Mouse (Mus musculus): ENCODE measurements at regions not wholly inside any gene's neighbourhood (a gene's known extent, or its start where the extent isn't known, plus 50 kb on each side); places are given as distances from the start of the nearest gene placed in this dataset.
A peak's percentile ranks its signal among the peaks of the same experiment; 100 is the strongest.

GRCm38 (mm10) chr3:132023342-132023741 lies 61.8 kb upstream of the Dkk2 start:
- ATAC-seq (ENCODE audit: low FRiP score, low TSS enrichment) (no peak), DNase-seq (no peak)
- Histone ChIP-seq H3K4me3 (replicated peaks; ENCODE audit: low read depth, low read length) (no peak overlapping the region), H3K27me3 (ENCODE audit: control insufficient read depth, insufficient read depth, low read length) (no peaks in the 10 kb centered on the region), H3K36me3 (ENCODE audit: control insufficient read depth, insufficient read depth, low read length) (no peaks in the 10 kb centered on the region), H3K9ac (replicated peaks; ENCODE audit: low read length) (no peak overlapping the region), H3K4me2 (ENCODE audit: low read length) (no peak overlapping the region), H3K4me1 (ENCODE audit: control insufficient read depth, insufficient read depth, low read length) (0 out of 2 replicates have a peak, but pooled peaks cover 3% of the 10 kb centered on the region), H3K27ac (replicated peaks; ENCODE audit: low read depth, low read length) (no peak overlapping the region), H3K9me3 (ENCODE audit: control insufficient read depth, low read length) (no peaks in the 10 kb centered on the region)
- 92% methylated on average over 6 of the region's 6 CpGs for WGBS

GRCm38 (mm10) chr3:132029112-132029511 lies 56.0 kb upstream of the Dkk2 start:
- H3K27me3 ChIP-seq (ENCODE audit: control insufficient read depth, insufficient read depth, low read length), result no peaks in the 10 kb centered on the region
- H3K4me1 ChIP-seq (ENCODE audit: control insufficient read depth, insufficient read depth, low read length), result no peaks in the 10 kb centered on the region
- no peaks in the 10 kb centered on the region for H3K36me3 ChIP-seq (ENCODE audit: control insufficient read depth, insufficient read depth, low read length)
- ATAC-seq (ENCODE audit: low FRiP score, low TSS enrichment), result no peak
- WGBS, result 95% methylated on average over 3 of the region's 3 CpGs
- H3K4me3 ChIP-seq (replicated peaks; ENCODE audit: low read depth, low read length), result no peak overlapping the region
- no peaks in the 10 kb centered on the region for H3K9me3 ChIP-seq (ENCODE audit: control insufficient read depth, low read length)
- DNase-seq, result no peak
- no peak overlapping the region for H3K4me2 ChIP-seq (ENCODE audit: low read length)
- H3K9ac ChIP-seq (replicated peaks; ENCODE audit: low read length), result no peak overlapping the region
- H3K27ac ChIP-seq (replicated peaks; ENCODE audit: low read depth, low read length), result no peak overlapping the region

- H3K4me3 ChIP-seq (replicated peaks; ENCODE audit: low read depth, low read length), result no peak overlapping the region
- DNase-seq (peak; percentile 41), ATAC-seq (ENCODE audit: low FRiP score, low TSS enrichment) (no peak)
- no peaks in the 10 kb centered on the region for H3K9me3 ChIP-seq (ENCODE audit: control insufficient read depth, low read length)
- no peak overlapping the region for H3K4me2 ChIP-seq (ENCODE audit: low read length)
- H3K36me3 ChIP-seq (ENCODE audit: control insufficient read depth, insufficient read depth, low read length), result no peaks in the 10 kb centered on the region
- H3K27me3 ChIP-seq (ENCODE audit: control insufficient read depth, insufficient read depth, low read length), result no peaks in the 10 kb centered on the region
- no peak overlapping the region for H3K9ac ChIP-seq (replicated peaks; ENCODE audit: low read length)
- whole genome bisulfite sequencing, result 45% methylated on average over 5 of the region's 5 CpGs
- no peak overlapping the region for H3K27ac ChIP-seq (replicated peaks; ENCODE audit: low read depth, low read length)
- H3K4me1 ChIP-seq (ENCODE audit: control insufficient read depth, insufficient read depth, low read length), result no peaks in the 10 kb centered on the region
Measured at GRCm38 (mm10) chr3:132033078-132033713, 51.9 kb upstream of the Dkk2 start.

GRCm38 (mm10) chr3:132035176-132035575 lies 49.9 kb upstream of the Dkk2 start:
- Histone ChIP-seq H3K9ac (replicated peaks; ENCODE audit: low read length) (no peak overlapping the region), H3K27ac (replicated peaks; ENCODE audit: low read depth, low read length) (no peak overlapping the region), H3K4me1 (ENCODE audit: control insufficient read depth, insufficient read depth, low read length) (no peaks in the 10 kb centered on the region), H3K9me3 (ENCODE audit: control insufficient read depth, low read length) (no peaks in the 10 kb centered on the region), H3K36me3 (ENCODE audit: control insufficient read depth, insufficient read depth, low read length) (no peaks in the 10 kb centered on the region), H3K4me2 (ENCODE audit: low read length) (no peak overlapping the region), H3K27me3 (ENCODE audit: control insufficient read depth, insufficient read depth, low read length) (no peaks in the 10 kb centered on the region), H3K4me3 (replicated peaks; ENCODE audit: low read depth, low read length) (no peak overlapping the region)
- 92% methylated on average over 2 of the region's 2 CpGs for WGBS
- no peak for ATAC-seq (ENCODE audit: low FRiP score, low TSS enrichment)
- no peak for DNase-seq

All from midbrain, embryonic 14.5 days (tissue).